Mouse (Mus musculus) myocyte (in vitro differentiated cells): ENCODE measurements around the gene Armh3. TPM values are rescaled to one million over a fixed set of nuclear protein-coding genes. Genes with fewer than 3 reads are reported as not detected.

ENCODE experiments used
- H3K27me3 ChIP-seq: one replicate; pipeline ENCODE4 v1.6.1; 2011; ENCODE audit not compliant: control insufficient read depth, insufficient read depth, insufficient read length
- H3K36me3 ChIP-seq: one replicate; pipeline ENCODE4 v1.6.1; 2011; ENCODE audit not compliant: control insufficient read depth, insufficient read depth
- H3K4me2 ChIP-seq: one replicate; pipeline ENCODE4 v1.6.1; 2011; ENCODE audit warnings: low read depth, control low read depth
- H3K4me3 ChIP-seq: one replicate; pipeline ENCODE4 v1.5.1; 2011; ENCODE audit warnings: mild to moderate bottlenecking, control low read depth, moderate library complexity
- H3K79me2 ChIP-seq: one replicate; pipeline ENCODE4 v1.6.1; 2011; ENCODE audit not compliant: control insufficient read depth, insufficient read depth
- H3ac ChIP-seq: one replicate; pipeline ENCODE4 v1.6.1; 2011; ENCODE audit not compliant: control insufficient read depth, insufficient read length
- CEBPB ChIP-seq: IDR thresholded peaks from 2 replicates; pipeline ENCODE4 v1.6.1; 2011; ENCODE audit warnings: mild to moderate bottlenecking, moderate library complexity; ENCODE audit not compliant: poor library complexity, insufficient read depth, severe bottlenecking
- E2F4 ChIP-seq: IDR thresholded peaks from one replicate; pipeline ENCODE4 v1.6.1; 2011; ENCODE audit warnings: mild to moderate bottlenecking, control low read depth, moderate library complexity; ENCODE audit not compliant: insufficient read depth
- MAX ChIP-seq: IDR thresholded peaks from one replicate; pipeline ENCODE4 v1.6.1; 2011; ENCODE audit warnings: low read depth, mild to moderate bottlenecking, control low read depth
- MYOD1 ChIP-seq, 3 experiments: IDR thresholded peaks; one replicate each; pipeline ENCODE4 v1.6.1; 2011; ENCODE audit warnings: control low read depth in 2 of 3, low read depth in 2 of 3, mild to moderate bottlenecking in 2 of 3, moderate library complexity in 1 of 3; ENCODE audit not compliant: insufficient read length in 2 of 3, control insufficient read depth in 1 of 3
- MYOG ChIP-seq, 3 experiments: IDR thresholded peaks; one replicate each; pipeline ENCODE4 v1.6.1; 2011; ENCODE audit warnings: control low read depth in 2 of 3, low read depth in 2 of 3, mild to moderate bottlenecking in 2 of 3; ENCODE audit not compliant: insufficient read length in 2 of 3, control insufficient read depth in 1 of 3, insufficient read depth in 1 of 3
- POLR2A ChIP-seq: IDR thresholded peaks from one replicate; pipeline ENCODE4 v1.6.1; 2011; ENCODE audit warnings: low read depth, mild to moderate bottlenecking, control low read depth, moderate library complexity; ENCODE audit not compliant: insufficient read length
- POLR2AphosphoS2 ChIP-seq: IDR thresholded peaks from one replicate; pipeline ENCODE4 v1.6.1; 2011; ENCODE audit warnings: low read depth, control low read depth; ENCODE audit not compliant: insufficient read length
- REST ChIP-seq: IDR thresholded peaks from one replicate; pipeline ENCODE4 v1.6.1; 2011; ENCODE audit warnings: mild to moderate bottlenecking, control low read depth, moderate library complexity; ENCODE audit not compliant: insufficient read depth, insufficient read length
- SRF ChIP-seq: IDR thresholded peaks from one replicate; pipeline ENCODE4 v1.6.1; 2011; ENCODE audit warnings: low read depth; ENCODE audit not compliant: control insufficient read depth, insufficient read length
- TCF12 ChIP-seq: IDR thresholded peaks from one replicate; pipeline ENCODE4 v1.6.1; 2011; ENCODE audit warnings: mild to moderate bottlenecking, control low read depth; ENCODE audit not compliant: poor library complexity, insufficient read depth, severe bottlenecking
- TCF3 ChIP-seq: IDR thresholded peaks from one replicate; pipeline ENCODE4 v1.6.1; 2011; ENCODE audit warnings: low read depth, control low read depth; ENCODE audit not compliant: insufficient read length
- USF1 ChIP-seq: IDR thresholded peaks from one replicate; pipeline ENCODE4 v1.6.1; 2011; ENCODE audit warnings: low read depth, mild to moderate bottlenecking, control low read depth, moderate library complexity
- polyA plus RNA-seq: library from polyadenylated mRNA; unstranded; fragments of >200 nt; fragmentation: generic; extraction: Trizol; gene quantifications from one replicate; pipeline ENCODE4 v1.2.1, GENCODE M21; 2012; ENCODE audit warnings: missing spikeins

Armh3 gene
- polyA plus RNA-seq, 1 experiment: 9.7 TPM

DNA sequence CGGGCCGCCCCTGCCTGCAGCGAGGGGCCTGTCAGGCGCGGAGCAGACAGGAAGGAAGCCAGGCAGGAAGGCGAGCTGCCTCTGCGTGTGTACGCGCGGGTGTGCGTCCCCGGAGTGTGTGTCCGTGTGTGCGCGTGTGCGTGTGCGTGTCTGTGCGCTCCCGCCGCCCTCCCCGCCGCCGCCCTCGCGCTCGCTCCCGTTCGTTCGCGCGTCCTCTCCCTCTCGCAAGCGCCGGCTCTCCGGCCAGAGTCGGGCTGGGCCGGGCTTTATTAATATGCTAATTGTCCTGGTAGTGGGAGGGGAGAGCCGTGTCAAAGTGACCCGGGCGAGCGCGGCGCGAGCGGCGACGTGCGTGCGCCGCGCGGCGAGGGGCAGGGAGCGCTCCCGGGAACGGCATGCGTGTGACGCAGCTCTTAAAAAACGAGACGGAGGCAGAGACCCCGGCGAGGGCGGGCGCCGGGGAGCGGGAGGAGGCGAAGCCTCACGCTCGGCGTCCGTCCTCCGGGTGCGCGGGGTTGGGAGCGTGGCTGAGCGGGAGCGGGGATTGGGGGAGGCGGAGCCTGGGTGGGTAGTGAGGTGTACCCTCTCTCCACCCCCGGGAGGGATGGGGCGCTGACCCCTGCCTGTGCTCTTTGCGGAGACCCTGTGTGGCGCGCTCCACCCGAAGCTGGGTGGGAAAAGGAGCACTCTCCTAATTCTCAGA lies 46.9 kb upstream of the Armh3 start, which contains the start of gene Ldb1:
Gene Ldb1, minus strand, starts transcription at position 222 of the 703 bp plus-strand sequence.
- peak within 1 kb of the TSS; percentile 68 for H3K4me3 ChIP-seq
- peak within 1 kb of the TSS; percentile 98 for H3K4me2 ChIP-seq
- peaks cover 44% of the 10 kb centered on the region for H3K79me2 ChIP-seq
- no peak for TF ChIP-seq CEBPB
- peak; percentile 93 for TF ChIP-seq POLR2AphosphoS2
- TF ChIP-seq MYOG (IDR thresholded peaks at IDR 0.05; ENCODE audit: control insufficient read depth in 1 of 3, insufficient read depth in 1 of 3, insufficient read length in 2 of 3, low read depth in 2 of 3): peak in 1 of 3 experiments; percentile 39
- TF ChIP-seq SRF: no peak
- TF ChIP-seq MYOD1 (IDR thresholded peaks at IDR 0.05; ENCODE audit: control insufficient read depth in 1 of 3, insufficient read length in 2 of 3, low read depth in 2 of 3): no peak
- peak; percentile 13 for TF ChIP-seq E2F4
- peak; percentile 33 for TF ChIP-seq REST
- no peak for TF ChIP-seq USF1
- TF ChIP-seq TCF12: no peak
- no peak for TF ChIP-seq MAX
- TF ChIP-seq TCF3: no peak
- peak; percentile 96 for TF ChIP-seq POLR2A
- no peaks in the 10 kb centered on the region for H3K36me3 ChIP-seq
- H3K27me3 ChIP-seq: no peaks in the 10 kb centered on the region
- peak within 1 kb of the TSS; percentile 91 for H3ac ChIP-seq

DNA sequence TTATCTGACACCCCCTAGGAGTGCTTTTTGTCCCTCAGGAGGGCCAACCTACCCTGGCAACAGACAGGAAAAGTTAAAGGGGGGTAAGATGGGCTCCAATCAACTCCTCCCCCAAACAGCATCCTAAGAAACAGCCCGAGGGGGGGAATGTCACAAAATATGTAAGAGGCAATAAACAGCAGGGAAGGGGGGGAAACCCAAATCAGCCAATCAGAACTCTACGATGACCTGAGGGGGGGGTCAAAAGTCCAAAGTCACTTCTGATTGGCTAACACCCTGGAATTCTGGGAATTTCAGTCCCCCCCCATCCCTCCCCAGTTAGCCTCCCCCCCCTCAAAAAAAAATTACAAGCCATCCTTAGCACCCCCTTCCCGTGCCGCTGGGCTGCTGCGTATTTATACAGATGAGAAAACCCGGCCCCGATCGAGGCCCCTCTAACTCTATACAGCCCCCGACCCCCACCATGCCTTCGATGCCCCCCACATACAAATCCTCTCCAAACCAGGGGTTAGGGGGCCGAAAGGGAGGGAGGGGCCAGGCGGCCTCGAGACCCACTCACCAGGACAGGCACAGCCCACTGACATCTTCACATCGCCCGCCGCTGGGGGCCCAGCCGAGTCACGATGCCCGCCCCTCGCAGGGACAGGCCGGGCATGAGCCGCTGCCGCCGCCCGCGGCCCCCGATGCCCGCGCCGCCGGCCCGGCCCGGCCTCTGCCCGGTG lies 46.1 kb upstream of the Armh3 start, which contains the start of gene Pprc1:
Gene Pprc1, plus strand, starts transcription at position 616 of the 722 bp plus-strand sequence.
- TF ChIP-seq MYOD1 (IDR thresholded peaks at IDR 0.05; ENCODE audit: control insufficient read depth in 1 of 3, insufficient read length in 2 of 3, low read depth in 2 of 3) (no peak), USF1 (no peak), E2F4 (no peak), TCF3 (no peak), TCF12 (no peak), SRF (no peak), POLR2AphosphoS2 (no peak), REST (no peak), MAX (no peak), POLR2A (no peak), MYOG (IDR thresholded peaks at IDR 0.05; ENCODE audit: control insufficient read depth in 1 of 3, insufficient read depth in 1 of 3, insufficient read length in 2 of 3, low read depth in 2 of 3) (no peak), CEBPB (no peak)

DNA sequence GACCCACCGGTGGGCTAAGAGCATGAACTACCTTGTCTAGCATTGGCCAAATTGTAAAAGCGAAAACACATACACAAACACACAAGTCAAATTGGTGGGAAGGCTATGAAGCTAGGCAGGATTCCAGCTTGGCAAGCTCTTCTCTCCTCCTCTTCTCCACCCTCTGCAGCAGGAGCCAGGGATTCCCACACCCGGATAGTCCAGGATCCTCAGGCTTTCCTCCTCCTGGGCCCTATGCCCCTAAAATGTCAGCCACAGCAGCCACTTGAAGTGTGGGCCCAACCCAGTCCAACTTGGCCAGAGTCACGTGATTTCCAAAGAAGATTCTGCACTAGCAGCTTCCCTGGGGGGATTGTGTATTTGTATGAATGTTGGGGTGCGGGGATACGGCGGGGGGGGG lies 45.1 kb upstream of the Armh3 start:
- H3K79me2 ChIP-seq: peaks cover 54% of the 10 kb centered on the region
- no peaks in the 10 kb centered on the region for H3K27me3 ChIP-seq
- no peak overlapping the region for H3ac ChIP-seq
- H3K36me3 ChIP-seq: no peaks in the 10 kb centered on the region
- peak overlapping the region; percentile 86 for H3K4me2 ChIP-seq
- peak overlapping the region; percentile 68 for H3K4me3 ChIP-seq
- TF ChIP-seq CEBPB: no peak
- TF ChIP-seq USF1: peak; percentile 33
- no peak for TF ChIP-seq POLR2A
- no peak for TF ChIP-seq REST
- TF ChIP-seq MYOD1 (IDR thresholded peaks at IDR 0.05; ENCODE audit: control insufficient read depth in 1 of 3, insufficient read length in 2 of 3, low read depth in 2 of 3): no peak
- no peak for TF ChIP-seq TCF3
- no peak for TF ChIP-seq TCF12
- TF ChIP-seq E2F4: no peak
- TF ChIP-seq SRF: no peak

More for the DNA sequence above, 46.1 kb upstream of the Armh3 start, which contains the start of gene Pprc1:
- peaks cover 47% of the 10 kb centered on the region for H3K79me2 ChIP-seq
- peak within 1 kb of the TSS; percentile 68 for H3K4me3 ChIP-seq
- H3K4me2 ChIP-seq: peak within 1 kb of the TSS; percentile 98
- peak within 1 kb of the TSS; percentile 91 for H3ac ChIP-seq
- H3K36me3 ChIP-seq: no peaks in the 10 kb centered on the region
- no peaks in the 10 kb centered on the region for H3K27me3 ChIP-seq

DNA sequence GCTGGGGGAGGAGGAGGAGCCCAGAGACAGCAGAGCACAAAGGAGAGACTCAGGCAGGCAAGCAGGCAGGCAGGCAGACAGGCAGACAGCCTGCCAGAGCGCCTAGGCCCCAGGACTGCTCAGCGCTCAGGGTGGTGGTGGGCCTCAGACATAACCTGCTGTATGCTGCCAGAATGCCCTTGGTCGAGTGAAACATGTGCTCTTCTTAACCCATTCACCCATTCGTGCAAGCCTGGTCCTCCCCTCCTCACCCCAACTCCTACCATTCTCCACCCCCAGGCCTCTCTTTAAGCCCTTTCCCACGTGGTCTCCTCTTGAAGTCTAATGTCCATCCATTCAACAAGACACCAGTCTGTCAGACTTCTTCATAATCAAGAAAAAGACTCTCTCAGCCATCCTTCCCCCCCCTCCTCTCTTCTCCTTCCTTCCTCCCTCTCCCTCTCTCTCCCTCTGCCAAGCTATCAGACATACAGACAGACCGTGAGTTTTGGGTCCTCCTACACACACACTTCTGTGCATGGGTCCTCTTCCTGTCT lies 44.3 kb upstream of the Armh3 start:
- Histone ChIP-seq H3ac (no peak overlapping the region), H3K4me2 (peak overlapping the region; percentile 86), H3K36me3 (no peaks in the 10 kb centered on the region), H3K27me3 (no peaks in the 10 kb centered on the region), H3K4me3 (peak overlapping the region; percentile 68), H3K79me2 (peaks cover 62% of the 10 kb centered on the region)
- peak; percentile 76 for TF ChIP-seq POLR2A
- no peak for TF ChIP-seq USF1
- TF ChIP-seq POLR2AphosphoS2: peak; percentile 72
- TF ChIP-seq TCF3: no peak
- no peak for TF ChIP-seq SRF
- no peak for TF ChIP-seq REST
- TF ChIP-seq MYOD1 (IDR thresholded peaks at IDR 0.05; ENCODE audit: control insufficient read depth in 1 of 3, insufficient read length in 2 of 3, low read depth in 2 of 3): no peak
